Mouse (Mus musculus) ES-E14 (cell line): Measurements from ENCODE around the gene Krt2.

ENCODE experiments used
- CHD2 ChIP-seq: IDR thresholded peaks from 2 replicates; pipeline ENCODE4 v1.6.1; 2014; ENCODE audit warnings: mild to moderate bottlenecking, low read depth, low read length, inconsistent platforms
- HCFC1 ChIP-seq: IDR thresholded peaks from 2 replicates; pipeline ENCODE4 v1.6.1; 2012; ENCODE audit warnings: low read length, inconsistent platforms, borderline replicate concordance; ENCODE audit not compliant: insufficient read depth
- ZNF384 ChIP-seq: IDR thresholded peaks from 2 replicates; pipeline ENCODE4 v1.6.1; 2012; ENCODE audit warnings: low read depth, low read length, inconsistent platforms

DNA sequence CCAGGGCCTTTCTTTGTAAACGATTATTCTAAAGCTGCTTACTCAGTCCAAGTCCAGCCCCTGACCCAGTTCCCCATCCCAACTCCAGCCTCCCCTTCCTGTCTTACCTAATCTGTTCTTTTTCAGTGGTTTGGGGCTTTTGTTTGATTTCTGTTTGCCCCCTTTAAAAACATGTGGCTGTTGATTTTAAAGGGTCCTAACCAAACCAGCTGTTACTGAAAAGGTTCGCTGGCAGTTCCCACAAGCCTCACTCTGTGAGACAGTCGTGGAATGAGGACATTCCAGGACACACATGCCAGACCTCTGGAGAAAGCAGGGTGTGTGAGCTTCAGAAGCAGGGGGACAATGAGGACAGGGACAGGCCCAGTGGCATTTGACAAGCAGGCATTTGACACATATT, 3.8 kb upstream of the Krt2 start:
- TF ChIP-seq CHD2 = no peak
- TF ChIP-seq HCFC1 = no peak
- TF ChIP-seq ZNF384 = no peak
